27 mouse cellular contexts compared by ENCODE assay signal in genomic region chr11:19736926-19737325, GRCm38 (mm10).
DNase-seq lines count a peak whose midpoint lies in the region; ATAC-seq and TF ChIP-seq lines count a peak whose summit lies in the region.
"Had no signal": no experiment of that assay in that cellular context is flagged by ENCODE, and none has a peak within 500 bp of the region (broad histone marks: within the 10 kb centered on the region; RNA-seq: fewer than 3 reads in every experiment).

No protein-coding gene starts in this region.

- no peak for TF ChIP-seq POLR2A in embryonic fibroblast, embryonic 13.5 days (IDR thresholded peaks at IDR 0.05; ENCODE audit: low read depth, low read length)

- TF ChIP-seq CTCF in kidney, postnatal 0 days (IDR thresholded peaks at IDR 0.05; ENCODE audit: low read depth), result no peak
- no peak for TF ChIP-seq CTCF in embryonic fibroblast, embryonic 13.5 days (IDR thresholded peaks at IDR 0.05; ENCODE audit: borderline replicate concordance, insufficient read depth, low read length)

- H3K4me2 ChIP-seq in kidney, postnatal 0 days (ENCODE audit: low read length), result no peak overlapping the region
- no peak overlapping the region for H3K4me2 ChIP-seq in stomach, embryonic 16.5 days (ENCODE audit: low read depth, low read length)
- H3K4me2 ChIP-seq in midbrain, embryonic 13.5 days (replicated peaks), result no peak overlapping the region
- H3K4me2 ChIP-seq: embryonic facial prominence, embryonic 13.5 days; hindbrain, embryonic 12.5 days; limb, embryonic 13.5 days; liver, embryonic 11.5 days; lung, embryonic 15.5 days had no signal

- WGBS in kidney, postnatal 0 days, result 15% methylated on average over 7 of the region's 7 CpGs
- WGBS in stomach, embryonic 16.5 days, result 43% methylated on average over 7 of the region's 7 CpGs
- WGBS in midbrain, embryonic 13.5 days, result 75% methylated on average over 7 of the region's 7 CpGs

- no peak overlapping the region for H3K4me3 ChIP-seq in kidney, postnatal 0 days (replicated peaks; ENCODE audit: low read depth, low read length)
- H3K4me3 ChIP-seq in embryonic fibroblast, embryonic 13.5 days (ENCODE audit: insufficient read depth, low read length), result no peak overlapping the region
- no peak overlapping the region for H3K4me3 ChIP-seq in stomach, embryonic 16.5 days (replicated peaks; ENCODE audit: low read length)
- H3K4me3 ChIP-seq in midbrain, embryonic 13.5 days (replicated peaks), result no peak overlapping the region
- H3K4me3 ChIP-seq: embryonic facial prominence, embryonic 13.5 days; erythroblast, embryonic 14.5 days; hindbrain, embryonic 12.5 days; limb, embryonic 13.5 days; lung, embryonic 15.5 days; midbrain, embryonic 10.5 days had no signal

- no peaks in the 10 kb centered on the region for H3K9me3 ChIP-seq in kidney, postnatal 0 days (replicated peaks; ENCODE audit: low read length)
- H3K9me3 ChIP-seq in stomach, embryonic 16.5 days (replicated peaks; ENCODE audit: control insufficient read depth, low read length), result no peaks in the 10 kb centered on the region
- H3K9me3 ChIP-seq in midbrain, embryonic 13.5 days, result no peaks in the 10 kb centered on the region
- H3K9me3 ChIP-seq: embryonic facial prominence, embryonic 13.5 days; G1E; hindbrain, embryonic 12.5 days; limb, embryonic 13.5 days; lung, embryonic 15.5 days; midbrain, embryonic 10.5 days had no signal

- H3K36me3 ChIP-seq in kidney, postnatal 0 days (ENCODE audit: insufficient read depth, low read length), result no peaks in the 10 kb centered on the region
- H3K36me3 ChIP-seq in stomach, embryonic 16.5 days (ENCODE audit: control insufficient read depth, insufficient read depth, low read length), result no peaks in the 10 kb centered on the region
- no peaks in the 10 kb centered on the region for H3K36me3 ChIP-seq in midbrain, embryonic 13.5 days
- H3K36me3 ChIP-seq: embryonic facial prominence, embryonic 13.5 days; G1E; hindbrain, embryonic 12.5 days; limb, embryonic 13.5 days; lung, embryonic 15.5 days; midbrain, embryonic 10.5 days had no signal

- H3K4me1 ChIP-seq in kidney, postnatal 0 days (replicated peaks; ENCODE audit: insufficient read depth, low read length), result peaks cover 4% of the 10 kb centered on the region
- peaks cover 12% of the 10 kb centered on the region; the same call in 1 of the 2 replicates for H3K4me1 ChIP-seq in embryonic fibroblast, embryonic 13.5 days (ENCODE audit: control insufficient read depth, insufficient read depth, low read length)
- peaks cover 7% of the 10 kb centered on the region; the same call in 1 of the 2 replicates for H3K4me1 ChIP-seq in stomach, embryonic 16.5 days (ENCODE audit: control insufficient read depth, insufficient read depth, low read length)
- H3K4me1 ChIP-seq in midbrain, embryonic 13.5 days (replicated peaks), result no peaks in the 10 kb centered on the region
- H3K4me1 ChIP-seq: midbrain, embryonic 10.5 days had no signal

- intact Hi-C loops in heart, postnatal 25 days (cut with DNase I), result no loop called here

- no peak overlapping the region for H3K9ac ChIP-seq in kidney, postnatal 0 days (ENCODE audit: low read depth, low read length)
- H3K9ac ChIP-seq in stomach, embryonic 16.5 days (ENCODE audit: low read length), result no peak overlapping the region
- no peak overlapping the region for H3K9ac ChIP-seq in midbrain, embryonic 13.5 days (replicated peaks)
- H3K9ac ChIP-seq: embryonic facial prominence, embryonic 13.5 days; forebrain, postnatal 0 days; hindbrain, embryonic 12.5 days; limb, embryonic 13.5 days; lung, embryonic 15.5 days had no signal

- no peaks in the 10 kb centered on the region for H3K27me3 ChIP-seq in kidney, postnatal 0 days (ENCODE audit: insufficient read depth, low read length)
- no peaks in the 10 kb centered on the region for H3K27me3 ChIP-seq in stomach, embryonic 16.5 days (ENCODE audit: control insufficient read depth, insufficient read depth, low read length)
- no peaks in the 10 kb centered on the region for H3K27me3 ChIP-seq in midbrain, embryonic 13.5 days
- H3K27me3 ChIP-seq: embryonic facial prominence, embryonic 13.5 days; hindbrain, embryonic 12.5 days; lung, embryonic 15.5 days had no signal

- peak; percentile 33; the same call in 1 of the 2 replicates for ATAC-seq in kidney, postnatal 0 days (replicated peaks; ENCODE audit: low FRiP score, low read depth)
- ATAC-seq in stomach, embryonic 16.5 days (ENCODE audit: insufficient read depth, low FRiP score), result no peak
- ATAC-seq in midbrain, embryonic 13.5 days, result no peak
- ATAC-seq: forebrain, postnatal 0 days; hindbrain, postnatal 0 days; midbrain, embryonic 16.5 days had no signal

- no peak overlapping the region for H3K27ac ChIP-seq in kidney, postnatal 0 days
- H3K27ac ChIP-seq in embryonic fibroblast, embryonic 13.5 days (ENCODE audit: insufficient read depth, low read length), result 0 out of 2 replicates have a peak overlapping the region, but pooled peaks have one; percentile 25
- H3K27ac ChIP-seq in stomach, embryonic 16.5 days (ENCODE audit: low read length), result peak overlapping the region; percentile 41; the same call in 1 of the 2 replicates
- no peak overlapping the region for H3K27ac ChIP-seq in midbrain, embryonic 13.5 days
- H3K27ac ChIP-seq: embryonic facial prominence, embryonic 13.5 days; hindbrain, embryonic 12.5 days; hindbrain, postnatal 0 days; limb, embryonic 13.5 days; midbrain, embryonic 10.5 days had no signal

- peak; percentile 74 for DNase-seq in heart, adult 11 months
- no peak for DNase-seq in heart, postnatal 25 days (ENCODE audit: low spot score)
- DNase-seq in kidney, postnatal 0 days (ENCODE audit: low spot score), result no peak
- DNase-seq in kidney, adult 8-10 months, result no peak
- DNase-seq: cerebellum, adult 18-20 months; cerebellum, postnatal 10 days; forebrain, postnatal 0 days; gastrocnemius, postnatal 10 days; heart, postnatal 14 days; kidney, adult 18-20 months; layer of hippocampus, postnatal 36 days; right cerebral cortex, postnatal 25 days; thymus, adult 2 months; thymus, postnatal 4 days had no signal

Comparison
In these comparisons a context has a peak if more than half of its experiments do, and no peak if none do; other contexts are left out.
1. H3K27ac ChIP-seq: peak in embryonic fibroblast, embryonic 13.5 days (single experiment) and stomach, embryonic 16.5 days (single experiment); none in kidney, postnatal 0 days (single experiment) and midbrain, embryonic 13.5 days (single experiment).